Mouse (Mus musculus): ENCODE measurements around the gene Tex35.

DNA sequence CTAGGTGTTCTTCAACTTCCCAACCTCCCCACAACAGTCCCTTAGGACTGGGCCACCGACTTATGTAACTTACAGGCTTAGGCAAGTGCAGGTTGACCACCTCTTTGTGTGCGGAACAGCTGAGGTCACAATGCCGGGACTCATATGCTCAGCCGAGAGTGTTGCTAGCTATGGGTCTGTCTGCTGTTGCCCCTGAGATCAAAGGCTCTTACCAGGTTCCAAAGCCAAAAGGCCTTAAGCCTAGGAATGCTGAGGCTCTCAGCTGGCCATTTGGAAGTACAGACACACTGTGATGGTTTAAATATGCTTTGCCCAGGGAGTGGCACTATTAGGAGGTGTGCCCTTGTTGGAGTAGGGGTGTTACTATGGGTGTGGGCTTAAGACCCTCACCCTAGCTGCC, at the start of gene Tex35:
- TF ChIP-seq CTCF (IDR thresholded peaks at IDR 0.05; ENCODE audit: borderline replicate concordance, control insufficient read depth, extremely low read depth, insufficient read depth, low read length, poor library complexity): no peak
- TF ChIP-seq POLR2A (IDR thresholded peaks at IDR 0.05; ENCODE audit: control insufficient read depth, extremely low read depth, insufficient read depth, low read length, poor library complexity): no peak

Measured in thymus, adult 2 months (tissue).